Mouse (Mus musculus) small intestine, adult 2 months (tissue): ENCODE measurements around the gene Scn7a. TPM values are rescaled to one million over a fixed set of nuclear protein-coding genes. Genes with fewer than 3 reads are reported as not detected.

ENCODE experiments used
- H3K27ac ChIP-seq: fragments of 200-500 bp; 2 replicates; pipeline ENCODE4 v1.5.1; 2012; ENCODE audit warnings: low read depth, low read length, control low read depth, inconsistent platforms; ENCODE audit not compliant: insufficient read depth
- H3K27me3 ChIP-seq: fragments of 200-500 bp; 2 replicates; pipeline ENCODE4 v1.6.1; 2012; ENCODE audit warnings: mild to moderate bottlenecking, moderate library complexity, low read length, inconsistent platforms; ENCODE audit not compliant: control insufficient read depth, insufficient read depth
- H3K36me3 ChIP-seq: fragments of 200-500 bp; 2 replicates; pipeline ENCODE4 v1.6.1; 2012; ENCODE audit warnings: mild to moderate bottlenecking, low read length, control low read depth, inconsistent platforms; ENCODE audit not compliant: control insufficient read depth, insufficient read depth
- H3K4me1 ChIP-seq: fragments of 200-500 bp; 2 replicates; pipeline ENCODE4 v1.6.1; 2012; ENCODE audit warnings: low read length, inconsistent platforms, mixed read lengths; ENCODE audit not compliant: control insufficient read depth, insufficient read depth, insufficient read length
- H3K4me3 ChIP-seq: fragments of 200-500 bp; 2 replicates; pipeline ENCODE4 v1.5.1; 2012; ENCODE audit warnings: low read depth, mild to moderate bottlenecking, control low read depth, inconsistent platforms, low read length, moderate library complexity
- CTCF ChIP-seq: fragments of 200-500 bp; IDR thresholded peaks from 2 replicates; pipeline ENCODE4 v1.5.1; 2012; ENCODE audit warnings: low read depth, mild to moderate bottlenecking, control low read depth, inconsistent platforms, low read length, moderate library complexity, mixed read lengths; ENCODE audit not compliant: insufficient replicate concordance, insufficient read length; ENCODE audit errors: extremely low read depth
- POLR2A ChIP-seq: fragments of 200-500 bp; IDR thresholded peaks from 2 replicates; pipeline ENCODE4 v1.6.1; 2012; ENCODE audit warnings: low read depth, mild to moderate bottlenecking, control low read depth, inconsistent platforms, low read length, moderate library complexity
- WGBS: fragments of 180-500 bp; shearing (Covaris S2); methylation state at CpG from one replicate; pipeline ENCODE4 v1.1.7; 2018; 5-methylcytosine and 5-hydroxymethylcytosine counted together
- polyA plus RNA-seq: library from polyadenylated mRNA; depleted of rRNA; stranded (reverse); fragments of >200 nt; gene quantifications from 2 replicates; pipeline ENCODE4 v1.2.3, GENCODE M21; 2012; rRNA removed

Scn7a gene
- polyA plus RNA-seq, 1 experiment: 0.20 TPM

DNA sequence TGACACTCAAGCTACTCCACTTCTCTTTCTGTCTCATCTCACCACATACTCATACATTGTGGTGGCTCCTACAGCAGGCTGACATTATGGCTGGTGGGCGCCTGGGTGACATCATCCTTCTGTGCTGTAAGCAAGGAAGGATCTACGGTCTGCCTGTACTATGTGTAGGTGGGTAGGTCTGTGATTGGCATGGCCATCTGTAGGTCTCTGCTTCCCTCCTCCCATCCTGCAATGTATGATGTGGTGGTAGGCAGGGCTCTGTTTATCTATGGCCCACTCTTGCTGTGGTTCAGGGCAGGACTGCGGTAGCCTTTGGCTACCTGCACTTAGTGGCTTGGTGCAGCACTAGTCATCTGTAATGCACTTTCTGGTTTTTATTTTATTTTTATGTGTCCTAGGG lies 128.3 kb downstream of the Scn7a start:
- TF ChIP-seq POLR2A (no peak), CTCF (no peak)
- WGBS: 88% methylated on average over 3 of the region's 3 CpGs
- H3K27me3 ChIP-seq: no peaks in the 10 kb centered on the region
- no peak overlapping the region for H3K4me3 ChIP-seq
- H3K4me1 ChIP-seq: no peaks in the 10 kb centered on the region
- H3K36me3 ChIP-seq: no peaks in the 10 kb centered on the region
- no peak overlapping the region for H3K27ac ChIP-seq

- no peak for TF ChIP-seq CTCF
- no peak for TF ChIP-seq POLR2A
- Histone ChIP-seq H3K4me3 (no peak overlapping the region), H3K27ac (no peak overlapping the region), H3K4me1 (no peaks in the 10 kb centered on the region), H3K27me3 (no peaks in the 10 kb centered on the region), H3K36me3 (no peaks in the 10 kb centered on the region)
- WGBS: 60% methylated on average over 2 of the region's 2 CpGs
These were observed 129.3 kb downstream of the Scn7a start for GRCm38 (mm10) chr2:66655431-66655830.

GRCm38 (mm10) chr2:66644384-66644783 lies 140.3 kb downstream of the Scn7a start:
- no peaks in the 10 kb centered on the region for H3K4me1 ChIP-seq
- H3K27me3 ChIP-seq: no peaks in the 10 kb centered on the region
- TF ChIP-seq POLR2A (no peak), CTCF (no peak)
- no peak overlapping the region for H3K4me3 ChIP-seq
- WGBS: 25% methylated on average over 5 of the region's 5 CpGs
- H3K27ac ChIP-seq: no peak overlapping the region
- H3K36me3 ChIP-seq: no peaks in the 10 kb centered on the region

- Histone ChIP-seq H3K27me3 (no peaks in the 10 kb centered on the region), H3K36me3 (no peaks in the 10 kb centered on the region), H3K27ac (no peak within 1 kb of the TSS), H3K4me1 (no peaks in the 10 kb centered on the region), H3K4me3 (no peak within 1 kb of the TSS)
- TF ChIP-seq POLR2A: no peak
- WGBS: 4% methylated on average over 29 of the region's 29 CpGs
These were observed 149.9 kb downstream of the Scn7a start, which contains the start of gene Scn9a for GRCm38 (mm10) chr2:66634580-66635359. Gene Scn9a, minus strand, starts transcription at chr2:66634962.

- Histone ChIP-seq H3K27ac (no peak overlapping the region), H3K27me3 (no peaks in the 10 kb centered on the region), H3K4me3 (no peak overlapping the region), H3K4me1 (no peaks in the 10 kb centered on the region), H3K36me3 (no peaks in the 10 kb centered on the region)
- TF ChIP-seq POLR2A: no peak
- no peak for TF ChIP-seq CTCF
- WGBS: 32% methylated on average over 5 of the region's 5 CpGs
These were observed 152.0 kb downstream of the Scn7a start for GRCm38 (mm10) chr2:66632728-66633127.

Other genes starting within 250 kb of the Scn7a start
- not detected in 2 replicates for gene Scn9a, start 150.0 kb downstream of the Scn7a start, polyA plus RNA-seq